Mouse (Mus musculus): Measurements from ENCODE around the gene Greb1. TPM values are rescaled to one million over a fixed set of nuclear protein-coding genes. Genes with fewer than 3 reads are reported as not detected.

The Greb1 gene
- polyA plus RNA-seq, 1 experiment, result 0.44 TPM

DNA sequence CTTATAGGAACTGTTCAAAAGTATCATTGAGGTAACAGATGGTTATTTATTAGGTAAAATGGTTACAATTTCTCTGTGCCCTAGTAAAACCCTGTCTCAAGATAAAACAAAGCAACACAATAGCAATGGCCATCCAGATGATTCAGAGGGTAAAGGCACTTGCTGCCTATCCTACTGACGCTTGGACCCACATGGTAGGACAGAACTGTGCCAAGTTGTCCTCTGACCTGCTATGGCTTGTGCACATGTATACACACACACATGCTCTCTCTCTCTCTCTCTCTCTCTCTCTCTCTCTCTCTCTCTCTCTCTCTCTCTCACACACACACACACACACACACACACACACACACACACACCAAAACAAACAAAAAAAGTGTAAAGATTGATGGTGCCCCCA lies 11.5 kb downstream of the Greb1 start:
- H3ac ChIP-seq (ENCODE audit: control insufficient read depth, insufficient read length), result no peak overlapping the region
- H3K27me3 ChIP-seq (ENCODE audit: control insufficient read depth, insufficient read depth, insufficient read length), result no peaks in the 10 kb centered on the region
- TF ChIP-seq E2F4 (IDR thresholded peaks at IDR 0.05; ENCODE audit: insufficient read depth), result no peak
- no peak for TF ChIP-seq CEBPB (IDR thresholded peaks at IDR 0.05; ENCODE audit: insufficient read depth, poor library complexity, severe bottlenecking)
- no peak for TF ChIP-seq USF1 (IDR thresholded peaks at IDR 0.05; ENCODE audit: low read depth)
- TF ChIP-seq TCF12 (IDR thresholded peaks at IDR 0.05; ENCODE audit: insufficient read depth, poor library complexity, severe bottlenecking), result no peak
- no peak for TF ChIP-seq MYOD1 (IDR thresholded peaks at IDR 0.05; ENCODE audit: control insufficient read depth in 1 of 3, insufficient read length in 2 of 3, low read depth in 2 of 3)
- TF ChIP-seq POLR2AphosphoS2 (IDR thresholded peaks at IDR 0.05; ENCODE audit: insufficient read length, low read depth), result no peak
- no peak for TF ChIP-seq SRF (IDR thresholded peaks at IDR 0.05; ENCODE audit: control insufficient read depth, insufficient read length, low read depth)
- no peak for TF ChIP-seq TCF3 (IDR thresholded peaks at IDR 0.05; ENCODE audit: insufficient read length, low read depth)
- TF ChIP-seq REST (IDR thresholded peaks at IDR 0.05; ENCODE audit: insufficient read depth, insufficient read length), result no peak
- H3K4me2 ChIP-seq (ENCODE audit: low read depth), result no peak overlapping the region
- H3K4me3 ChIP-seq, result no peak overlapping the region
- H3K79me2 ChIP-seq (ENCODE audit: control insufficient read depth, insufficient read depth), result no peaks in the 10 kb centered on the region
- no peaks in the 10 kb centered on the region for H3K36me3 ChIP-seq (ENCODE audit: control insufficient read depth, insufficient read depth)

DNA sequence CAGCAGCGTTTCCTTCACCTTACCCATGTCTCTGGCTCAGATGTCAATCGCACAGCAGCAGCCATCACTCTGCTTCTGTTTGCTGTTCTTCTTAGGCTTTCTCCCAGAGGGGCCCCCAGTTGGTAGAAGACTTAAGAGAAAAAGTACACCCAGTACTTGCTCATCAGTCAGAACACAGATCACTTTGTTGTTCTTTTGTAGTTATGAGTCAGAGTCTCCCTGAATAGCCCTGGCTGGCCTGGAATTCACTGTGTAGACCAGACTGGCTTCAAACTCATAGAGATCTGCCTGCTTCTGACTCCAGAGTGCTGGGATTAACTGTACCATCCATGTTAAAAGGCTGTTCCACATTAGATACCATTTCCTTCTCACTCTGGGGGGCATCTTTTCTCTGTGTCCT lies 12.1 kb downstream of the Greb1 start:
- Histone ChIP-seq H3K4me2 (ENCODE audit: low read depth) (no peak overlapping the region), H3K36me3 (ENCODE audit: control insufficient read depth, insufficient read depth) (no peaks in the 10 kb centered on the region), H3K79me2 (ENCODE audit: control insufficient read depth, insufficient read depth) (no peaks in the 10 kb centered on the region), H3ac (ENCODE audit: control insufficient read depth, insufficient read length) (no peak overlapping the region), H3K4me3 (no peak overlapping the region), H3K27me3 (ENCODE audit: control insufficient read depth, insufficient read depth, insufficient read length) (no peaks in the 10 kb centered on the region)
- TF ChIP-seq USF1 (IDR thresholded peaks at IDR 0.05; ENCODE audit: low read depth) (no peak), MAX (IDR thresholded peaks at IDR 0.05; ENCODE audit: low read depth) (no peak), SRF (IDR thresholded peaks at IDR 0.05; ENCODE audit: control insufficient read depth, insufficient read length, low read depth) (no peak), TCF3 (IDR thresholded peaks at IDR 0.05; ENCODE audit: insufficient read length, low read depth) (no peak), POLR2A (IDR thresholded peaks at IDR 0.05; ENCODE audit: insufficient read length, low read depth) (no peak), MYOD1 (IDR thresholded peaks at IDR 0.05; ENCODE audit: control insufficient read depth in 1 of 3, insufficient read length in 2 of 3, low read depth in 2 of 3) (no peak), MYOG (IDR thresholded peaks at IDR 0.05; ENCODE audit: control insufficient read depth in 1 of 3, insufficient read depth in 1 of 3, insufficient read length in 2 of 3, low read depth in 2 of 3) (no peak), REST (IDR thresholded peaks at IDR 0.05; ENCODE audit: insufficient read depth, insufficient read length) (no peak), TCF12 (IDR thresholded peaks at IDR 0.05; ENCODE audit: insufficient read depth, poor library complexity, severe bottlenecking) (no peak), CEBPB (IDR thresholded peaks at IDR 0.05; ENCODE audit: insufficient read depth, poor library complexity, severe bottlenecking) (no peak)

- Histone ChIP-seq H3K36me3 (ENCODE audit: control insufficient read depth, insufficient read depth) (no peaks in the 10 kb centered on the region), H3K27me3 (ENCODE audit: control insufficient read depth, insufficient read depth, insufficient read length) (no peaks in the 10 kb centered on the region), H3K4me2 (ENCODE audit: low read depth) (no peak overlapping the region), H3ac (ENCODE audit: control insufficient read depth, insufficient read length) (no peak overlapping the region), H3K4me3 (no peak overlapping the region), H3K79me2 (ENCODE audit: control insufficient read depth, insufficient read depth) (no peaks in the 10 kb centered on the region)
- TF ChIP-seq MYOD1 (IDR thresholded peaks at IDR 0.05; ENCODE audit: control insufficient read depth in 1 of 3, insufficient read length in 2 of 3, low read depth in 2 of 3), result no peak
- TF ChIP-seq SRF (IDR thresholded peaks at IDR 0.05; ENCODE audit: control insufficient read depth, insufficient read length, low read depth), result no peak
- TF ChIP-seq TCF12 (IDR thresholded peaks at IDR 0.05; ENCODE audit: insufficient read depth, poor library complexity, severe bottlenecking), result no peak
- TF ChIP-seq CEBPB (IDR thresholded peaks at IDR 0.05; ENCODE audit: insufficient read depth, poor library complexity, severe bottlenecking), result no peak
- TF ChIP-seq E2F4 (IDR thresholded peaks at IDR 0.05; ENCODE audit: insufficient read depth), result no peak
- TF ChIP-seq TCF3 (IDR thresholded peaks at IDR 0.05; ENCODE audit: insufficient read length, low read depth), result no peak
- no peak for TF ChIP-seq POLR2AphosphoS2 (IDR thresholded peaks at IDR 0.05; ENCODE audit: insufficient read length, low read depth)
- TF ChIP-seq POLR2A (IDR thresholded peaks at IDR 0.05; ENCODE audit: insufficient read length, low read depth), result no peak
- TF ChIP-seq MYOG (IDR thresholded peaks at IDR 0.05; ENCODE audit: control insufficient read depth in 1 of 3, insufficient read depth in 1 of 3, insufficient read length in 2 of 3, low read depth in 2 of 3), result no peak
- no peak for TF ChIP-seq REST (IDR thresholded peaks at IDR 0.05; ENCODE audit: insufficient read depth, insufficient read length)
- TF ChIP-seq USF1 (IDR thresholded peaks at IDR 0.05; ENCODE audit: low read depth), result no peak
- TF ChIP-seq MAX (IDR thresholded peaks at IDR 0.05; ENCODE audit: low read depth), result no peak
These were observed 19.5 kb downstream of the Greb1 start for GRCm38 (mm10) chr12:16781034-16781746.

- Histone ChIP-seq H3K4me3 (no peak overlapping the region), H3K4me2 (ENCODE audit: low read depth) (no peak overlapping the region), H3K36me3 (ENCODE audit: control insufficient read depth, insufficient read depth) (no peaks in the 10 kb centered on the region), H3K79me2 (ENCODE audit: control insufficient read depth, insufficient read depth) (no peaks in the 10 kb centered on the region), H3K27me3 (ENCODE audit: control insufficient read depth, insufficient read depth, insufficient read length) (no peaks in the 10 kb centered on the region), H3ac (ENCODE audit: control insufficient read depth, insufficient read length) (no peak overlapping the region)
- no peak for TF ChIP-seq POLR2AphosphoS2 (IDR thresholded peaks at IDR 0.05; ENCODE audit: insufficient read length, low read depth)
- TF ChIP-seq REST (IDR thresholded peaks at IDR 0.05; ENCODE audit: insufficient read depth, insufficient read length), result no peak
These were observed 20.4 kb downstream of the Greb1 start for GRCm38 (mm10) chr12:16780320-16780719.

DNA sequence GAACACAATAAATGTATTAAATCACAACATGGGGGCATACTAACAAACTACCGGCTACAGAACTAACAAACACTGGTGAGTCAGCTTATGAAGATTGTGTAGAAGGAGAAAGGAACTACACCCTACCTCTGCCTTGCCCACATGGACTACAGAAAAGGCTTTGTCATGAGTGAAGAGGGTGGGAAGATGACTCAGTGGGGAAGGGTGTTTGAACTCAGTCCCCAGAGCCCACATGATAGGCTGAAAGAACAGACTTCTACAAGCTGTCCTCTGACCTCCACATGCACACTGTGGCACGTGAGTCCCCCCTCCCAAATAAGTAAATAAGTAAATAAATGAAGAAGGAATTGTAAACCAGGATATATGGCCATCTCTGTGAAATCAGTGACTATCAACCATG lies 21.5 kb downstream of the Greb1 start:
- Histone ChIP-seq H3K79me2 (ENCODE audit: control insufficient read depth, insufficient read depth) (no peaks in the 10 kb centered on the region), H3K4me2 (ENCODE audit: low read depth) (no peak overlapping the region), H3K36me3 (ENCODE audit: control insufficient read depth, insufficient read depth) (no peaks in the 10 kb centered on the region), H3K27me3 (ENCODE audit: control insufficient read depth, insufficient read depth, insufficient read length) (no peaks in the 10 kb centered on the region), H3ac (ENCODE audit: control insufficient read depth, insufficient read length) (no peak overlapping the region), H3K4me3 (no peak overlapping the region)
- TF ChIP-seq SRF (IDR thresholded peaks at IDR 0.05; ENCODE audit: control insufficient read depth, insufficient read length, low read depth) (no peak), POLR2A (IDR thresholded peaks at IDR 0.05; ENCODE audit: insufficient read length, low read depth) (no peak), CEBPB (IDR thresholded peaks at IDR 0.05; ENCODE audit: insufficient read depth, poor library complexity, severe bottlenecking) (no peak), E2F4 (IDR thresholded peaks at IDR 0.05; ENCODE audit: insufficient read depth) (no peak), POLR2AphosphoS2 (IDR thresholded peaks at IDR 0.05; ENCODE audit: insufficient read length, low read depth) (no peak)

All from myocyte (in vitro differentiated cells).